Mouse (Mus musculus): ENCODE data around the gene Nol8. TPM values are rescaled to one million over a fixed set of nuclear protein-coding genes. Genes with fewer than 3 reads are reported as not detected.
A peak's percentile ranks its signal among the peaks of the same experiment; 100 is the strongest.

Gene Nol8
- polyA plus RNA-seq, 1 experiment from 2014 or later: 7.0 TPM

- H3K4me3 ChIP-seq (replicated peaks): no peak overlapping the region
- peaks cover 33% of the 10 kb centered on the region for H3K36me3 ChIP-seq (replicated peaks)
- ATAC-seq (ENCODE audit: insufficient read depth): no peak
- H3K4me2 ChIP-seq: no peak overlapping the region
- no peak overlapping the region for H3K27ac ChIP-seq (replicated peaks)
- H3K4me1 ChIP-seq (replicated peaks): peaks cover 12% of the 10 kb centered on the region
- H3K9ac ChIP-seq: no peak overlapping the region
- H3K27me3 ChIP-seq: no peaks in the 10 kb centered on the region
- no peaks in the 10 kb centered on the region for H3K9me3 ChIP-seq (replicated peaks)
Measured at GRCm38 (mm10) chr13:49643669-49644362, 9.1 kb upstream of the Nol8 start.

- Histone ChIP-seq H3K4me3 (replicated peaks) (no peak overlapping the region), H3K27me3 (no peaks in the 10 kb centered on the region), H3K4me1 (replicated peaks) (peaks cover 6% of the 10 kb centered on the region), H3K9ac (no peak overlapping the region), H3K36me3 (replicated peaks) (peaks cover 31% of the 10 kb centered on the region), H3K27ac (replicated peaks) (no peak overlapping the region), H3K4me2 (no peak overlapping the region), H3K9me3 (replicated peaks) (no peaks in the 10 kb centered on the region)
- 58% methylated on average over 2 of the region's 2 CpGs for WGBS (ENCODE audit: insufficient replicate concordance)
- no peak for ATAC-seq (ENCODE audit: insufficient read depth)
Measured at GRCm38 (mm10) chr13:49644731-49645529, 7.9 kb upstream of the Nol8 start.

GRCm38 (mm10) chr13:49646019-49646418 is 6.9 kb upstream of the Nol8 start:
- H3K9ac ChIP-seq: no peak overlapping the region
- no peak overlapping the region for H3K4me2 ChIP-seq
- H3K4me3 ChIP-seq (replicated peaks): no peak overlapping the region
- 58% methylated on average over 1 of the region's 1 CpGs for WGBS (ENCODE audit: insufficient replicate concordance)
- H3K27ac ChIP-seq (replicated peaks): no peak overlapping the region
- H3K9me3 ChIP-seq (replicated peaks): no peaks in the 10 kb centered on the region
- 0 out of 2 replicates have a peak, but pooled peaks cover 5% of the 10 kb centered on the region for H3K4me1 ChIP-seq (replicated peaks)
- ATAC-seq (ENCODE audit: insufficient read depth): no peak
- peaks cover 30% of the 10 kb centered on the region for H3K36me3 ChIP-seq (replicated peaks)
- H3K27me3 ChIP-seq: no peaks in the 10 kb centered on the region

GRCm38 (mm10) chr13:49651136-49651535 is 1.7 kb upstream of the Nol8 start:
- no peaks in the 10 kb centered on the region for H3K9me3 ChIP-seq (replicated peaks)
- no peak for ATAC-seq (ENCODE audit: insufficient read depth)
- H3K4me1 ChIP-seq (replicated peaks): peaks cover 20% of the 10 kb centered on the region
- no peaks in the 10 kb centered on the region for H3K27me3 ChIP-seq
- 34% methylated on average over 2 of the region's 2 CpGs for WGBS (ENCODE audit: insufficient replicate concordance)
- H3K4me3 ChIP-seq (replicated peaks): peak overlapping the region; percentile 89
- peak overlapping the region; percentile 78 for H3K4me2 ChIP-seq
- H3K27ac ChIP-seq (replicated peaks): no peak overlapping the region
- 0 out of 2 replicates have a peak overlapping the region, but pooled peaks have one; percentile 10 for H3K9ac ChIP-seq
- peaks cover 14% of the 10 kb centered on the region; the same call in 1 of the 2 replicates for H3K36me3 ChIP-seq (replicated peaks)

- Histone ChIP-seq H3K4me2 (peak overlapping the region; percentile 78), H3K27ac (replicated peaks) (peak overlapping the region; percentile 80), H3K9ac (peak overlapping the region; percentile 85), H3K36me3 (replicated peaks) (peaks cover 14% of the 10 kb centered on the region; the same call in 1 of the 2 replicates), H3K27me3 (no peaks in the 10 kb centered on the region), H3K4me3 (replicated peaks) (peak overlapping the region; percentile 89), H3K4me1 (replicated peaks) (peaks cover 20% of the 10 kb centered on the region), H3K9me3 (replicated peaks) (no peaks in the 10 kb centered on the region)
- no peak for ATAC-seq (ENCODE audit: insufficient read depth)
- WGBS (ENCODE audit: insufficient replicate concordance): under 1% methylated on average over 4 of the region's 4 CpGs
Measured at GRCm38 (mm10) chr13:49651781-49652351, 1.0 kb upstream of the Nol8 start.

- no peaks in the 10 kb centered on the region for H3K9me3 ChIP-seq (replicated peaks)
- peaks cover 12% of the 10 kb centered on the region; the same call in 1 of the 2 replicates for H3K36me3 ChIP-seq (replicated peaks)
- peak overlapping the region; percentile 92 for H3K4me2 ChIP-seq
- H3K4me3 ChIP-seq (replicated peaks): peak overlapping the region; percentile 89
- peak; percentile 65 for ATAC-seq (ENCODE audit: insufficient read depth)
- H3K27ac ChIP-seq (replicated peaks): peak overlapping the region; percentile 66
- peak overlapping the region; percentile 59 for H3K9ac ChIP-seq
- H3K4me1 ChIP-seq (replicated peaks): peaks cover 20% of the 10 kb centered on the region
- 0% methylated on average over 16 of the region's 16 CpGs for WGBS (ENCODE audit: insufficient replicate concordance)
- no peaks in the 10 kb centered on the region for H3K27me3 ChIP-seq
Measured at GRCm38 (mm10) chr13:49653180-49653541, 283 bp downstream of the Nol8 start.

- WGBS (ENCODE audit: insufficient replicate concordance): 58% methylated on average over 2 of the region's 2 CpGs
- no peak for ATAC-seq (ENCODE audit: insufficient read depth)
Measured at GRCm38 (mm10) chr13:49677793-49678192, 24.9 kb downstream of the Nol8 start.

GRCm38 (mm10) chr13:49681351-49682232 is 28.7 kb downstream of the Nol8 start, which contains the start of gene Iars:
Gene Iars (plus strand): TSS chr13:49682100.
- peak within 1 kb of the TSS; percentile 84 for H3K4me3 ChIP-seq (replicated peaks)
- H3K9me3 ChIP-seq (replicated peaks): no peaks in the 10 kb centered on the region
- 5% methylated on average over 26 of the region's 26 CpGs for WGBS (ENCODE audit: insufficient replicate concordance)
- peak; percentile 100 for ATAC-seq (ENCODE audit: insufficient read depth)
- peaks cover 28% of the 10 kb centered on the region for H3K36me3 ChIP-seq (replicated peaks)
- H3K4me2 ChIP-seq: peak within 1 kb of the TSS; percentile 73
- H3K27ac ChIP-seq (replicated peaks): peak within 1 kb of the TSS; percentile 91
- peak within 1 kb of the TSS; percentile 85 for H3K9ac ChIP-seq
- peaks cover 32% of the 10 kb centered on the region for H3K4me1 ChIP-seq (replicated peaks)
- H3K27me3 ChIP-seq: no peaks in the 10 kb centered on the region

More at GRCm38 (mm10) chr13:49677793-49678192, 24.9 kb downstream of the Nol8 start:
- Histone ChIP-seq H3K4me3 (replicated peaks) (no peak overlapping the region), H3K4me2 (no peak overlapping the region), H3K27me3 (no peaks in the 10 kb centered on the region), H3K4me1 (replicated peaks) (peaks cover 13% of the 10 kb centered on the region), H3K9me3 (replicated peaks) (no peaks in the 10 kb centered on the region), H3K9ac (no peak overlapping the region), H3K27ac (replicated peaks) (no peak overlapping the region), H3K36me3 (replicated peaks) (peaks cover 37% of the 10 kb centered on the region)

- Histone ChIP-seq H3K4me2 (peak overlapping the region; percentile 73), H3K4me1 (replicated peaks) (peaks cover 32% of the 10 kb centered on the region)
- WGBS (ENCODE audit: insufficient replicate concordance): under 1% methylated on average over 20 of the region's 20 CpGs
Measured at GRCm38 (mm10) chr13:49682233-49682846, 29.5 kb downstream of the Nol8 start.

GRCm38 (mm10) chr13:49684266-49684665 is 31.4 kb downstream of the Nol8 start:
- Histone ChIP-seq H3K27me3 (no peaks in the 10 kb centered on the region), H3K36me3 (replicated peaks) (peaks cover 33% of the 10 kb centered on the region), H3K4me1 (replicated peaks) (peaks cover 32% of the 10 kb centered on the region), H3K4me2 (peak overlapping the region; percentile 73; the same call in 1 of the 2 replicates), H3K9me3 (replicated peaks) (no peaks in the 10 kb centered on the region), H3K9ac (no peak overlapping the region), H3K4me3 (replicated peaks) (no peak overlapping the region), H3K27ac (replicated peaks) (no peak overlapping the region)
- 64% methylated on average over 4 of the region's 4 CpGs for WGBS (ENCODE audit: insufficient replicate concordance)
- ATAC-seq (ENCODE audit: insufficient read depth): no peak

More at GRCm38 (mm10) chr13:49682233-49682846, 29.5 kb downstream of the Nol8 start:
- Histone ChIP-seq H3K4me3 (replicated peaks) (peak overlapping the region; percentile 84), H3K27ac (replicated peaks) (peak overlapping the region; percentile 91), H3K27me3 (no peaks in the 10 kb centered on the region), H3K9me3 (replicated peaks) (no peaks in the 10 kb centered on the region), H3K36me3 (replicated peaks) (peaks cover 30% of the 10 kb centered on the region), H3K9ac (peak overlapping the region; percentile 85)
- ATAC-seq (ENCODE audit: insufficient read depth): peak; percentile 41

Data from liver, embryonic 15.5 days (tissue).